Mouse (Mus musculus) heart, postnatal 0 days (tissue): ENCODE data around the gene Prdm1.

Experiments
- CTCF ChIP-seq: IDR thresholded peaks from 2 replicates; pipeline ENCODE4 v1.5.1; 2016; ENCODE audit warnings: antibody characterized with exemption, control low read depth, low read depth
- EP300 ChIP-seq: IDR thresholded peaks from 2 replicates; pipeline ENCODE4 v1.6.1; 2016; ENCODE audit warnings: antibody characterized with exemption, low read depth

GRCm38 (mm10) chr10:44432235-44432634, 96.1 kb downstream of the Prdm1 start:
- no peak for TF ChIP-seq CTCF
- TF ChIP-seq EP300 = no peak
